In genomic region chr1:35706336-35706735, GRCm38 (mm10) we compare ENCODE assay signal across 21 mouse cellular contexts.
DNase-seq lines count a peak whose midpoint lies in the region; ATAC-seq and TF ChIP-seq lines count a peak whose summit lies in the region.
"Had no signal": no experiment of that assay in that cellular context is flagged by ENCODE, and none has a peak within 500 bp of the region (broad histone marks: within the 10 kb centered on the region; RNA-seq: fewer than 3 reads in every experiment).

No protein-coding gene starts in this region.

- no peaks in the 10 kb centered on the region for H3K27me3 ChIP-seq in forebrain, embryonic 11.5 days (ENCODE audit: control insufficient read depth, insufficient read depth, low read length)
- H3K27me3 ChIP-seq in forebrain, postnatal 0 days (ENCODE audit: insufficient read depth, low read length): no peaks in the 10 kb centered on the region
- no peaks in the 10 kb centered on the region for H3K27me3 ChIP-seq in heart, embryonic 11.5 days (ENCODE audit: control insufficient read depth, insufficient read depth, low read length)
- no peaks in the 10 kb centered on the region for H3K27me3 ChIP-seq in heart, embryonic 10.5 days (ENCODE audit: insufficient read depth, poor library complexity, severe bottlenecking)
- no peaks in the 10 kb centered on the region for H3K27me3 ChIP-seq in heart, adult 2 months (ENCODE audit: control insufficient read depth, insufficient read depth, low read length)
- H3K27me3 ChIP-seq: CH12.LX, Patski had no signal

- ATAC-seq in forebrain, embryonic 11.5 days (replicated peaks; ENCODE audit: low FRiP score): no peak
- ATAC-seq in forebrain, postnatal 0 days: no peak
- no peak for ATAC-seq in heart, embryonic 11.5 days (replicated peaks; ENCODE audit: insufficient number of reproducible peaks, low FRiP score, low TSS enrichment)
- ATAC-seq: activated CD4-positive, CD25-positive, alpha-beta regulatory T cell, adult 4 months; CD4-positive, CD25-positive, alpha-beta regulatory T cell, adult 4 months; Patski had no signal

- TF ChIP-seq EP300 in heart, adult 2 months (IDR thresholded peaks at IDR 0.05; ENCODE audit: insufficient read depth, low read depth, low read length): no peak

- H3K9ac ChIP-seq in forebrain, embryonic 11.5 days (ENCODE audit: low read length): no peak overlapping the region
- no peak overlapping the region for H3K9ac ChIP-seq in forebrain, postnatal 0 days
- no peak overlapping the region for H3K9ac ChIP-seq in heart, embryonic 11.5 days (ENCODE audit: low read depth, low read length)
- H3K9ac ChIP-seq in heart, adult 2 months (ENCODE audit: low read depth, low read length): no peak overlapping the region

- no peak overlapping the region for H3K4me2 ChIP-seq in forebrain, embryonic 11.5 days (ENCODE audit: low read depth, low read length, severe bottlenecking)
- H3K4me2 ChIP-seq in forebrain, postnatal 0 days (ENCODE audit: low read depth): no peak overlapping the region
- H3K4me2 ChIP-seq in heart, embryonic 11.5 days: no peak overlapping the region

- no peaks in the 10 kb centered on the region for H3K9me3 ChIP-seq in forebrain, embryonic 11.5 days (ENCODE audit: control insufficient read depth, low read length)
- no peaks in the 10 kb centered on the region for H3K9me3 ChIP-seq in forebrain, postnatal 0 days (ENCODE audit: low read length)
- H3K9me3 ChIP-seq in heart, embryonic 11.5 days (replicated peaks; ENCODE audit: control insufficient read depth, low read length): no peaks in the 10 kb centered on the region
- no peaks in the 10 kb centered on the region for H3K9me3 ChIP-seq in heart, embryonic 10.5 days

- 77% methylated on average over 6 of the region's 6 CpGs for WGBS in forebrain, embryonic 11.5 days
- 90% methylated on average over 6 of the region's 6 CpGs for WGBS in forebrain, postnatal 0 days
- WGBS in heart, embryonic 11.5 days (ENCODE audit: insufficient replicate concordance): 75% methylated on average over 6 of the region's 6 CpGs
- WGBS in heart, embryonic 10.5 days: 76% methylated on average over 6 of the region's 6 CpGs
- 62% methylated on average over 6 of the region's 6 CpGs for WGBS in heart, adult 2 months

- no peaks in the 10 kb centered on the region for H3K36me3 ChIP-seq in forebrain, embryonic 11.5 days (ENCODE audit: control insufficient read depth, insufficient read depth, low read length)
- H3K36me3 ChIP-seq in forebrain, postnatal 0 days (ENCODE audit: insufficient read depth): no peaks in the 10 kb centered on the region
- H3K36me3 ChIP-seq in heart, embryonic 11.5 days (ENCODE audit: control insufficient read depth, insufficient read depth, low read length): no peaks in the 10 kb centered on the region
- no peaks in the 10 kb centered on the region for H3K36me3 ChIP-seq in heart, embryonic 10.5 days
- no peaks in the 10 kb centered on the region for H3K36me3 ChIP-seq in heart, adult 2 months (ENCODE audit: control insufficient read depth, insufficient read depth, low read length)
- H3K36me3 ChIP-seq: G1E had no signal

- no peak for TF ChIP-seq POLR2A in heart, adult 2 months (IDR thresholded peaks at IDR 0.05; ENCODE audit: insufficient read depth, low read depth, low read length)

- no peak overlapping the region for H3K4me3 ChIP-seq in forebrain, embryonic 11.5 days (ENCODE audit: low read depth, low read length)
- H3K4me3 ChIP-seq in forebrain, postnatal 0 days (ENCODE audit: low read depth, low read length): no peak overlapping the region
- H3K4me3 ChIP-seq in heart, embryonic 11.5 days (ENCODE audit: low read depth, low read length): no peak overlapping the region
- H3K4me3 ChIP-seq in heart, embryonic 10.5 days: no peak overlapping the region
- no peak overlapping the region for H3K4me3 ChIP-seq in heart, adult 2 months

- H3K27ac ChIP-seq in forebrain, embryonic 11.5 days (ENCODE audit: low read depth, low read length): no peak overlapping the region
- H3K27ac ChIP-seq in forebrain, postnatal 0 days (ENCODE audit: low read depth, low read length): no peak overlapping the region
- no peak overlapping the region for H3K27ac ChIP-seq in heart, embryonic 11.5 days (ENCODE audit: low read depth, low read length)
- H3K27ac ChIP-seq in heart, embryonic 10.5 days: no peak overlapping the region
- H3K27ac ChIP-seq in heart, adult 2 months: no peak overlapping the region

- H3K79me2 ChIP-seq in heart, adult 2 months (replicated peaks; ENCODE audit: control insufficient read depth, insufficient read depth, low read length): no peaks in the 10 kb centered on the region

- intact Hi-C loops in heart, adult 2 months (cut with DNase I): no loop called here

- DNase-seq in forebrain, embryonic 11.5 days (ENCODE audit: low spot score): peak; percentile 20
- no peak for DNase-seq in forebrain, postnatal 0 days
- peak; percentile 82 for DNase-seq in heart, adult 11 months
- DNase-seq in heart, embryonic 10.5 days (ENCODE audit: low spot score): peak; percentile 66
- DNase-seq in heart, adult 2 months: no peak
- DNase-seq: adrenal gland, adult 2 months; adrenal gland, adult 8-10 months; adrenal gland, postnatal 10 days; adrenal gland, postnatal 14 days; adrenal gland, postnatal 25 days; adrenal gland, postnatal 36 days; B cell, adult 2 months; cerebellum, adult 11 months; cerebellum, adult 11-12 months; cerebellum, adult 18-20 months had no signal

- H3K4me1 ChIP-seq in forebrain, embryonic 11.5 days (replicated peaks; ENCODE audit: control insufficient read depth, insufficient read depth, low read length): no peaks in the 10 kb centered on the region
- H3K4me1 ChIP-seq in forebrain, postnatal 0 days (ENCODE audit: insufficient read depth): no peaks in the 10 kb centered on the region
- H3K4me1 ChIP-seq in heart, embryonic 11.5 days (ENCODE audit: control insufficient read depth, insufficient read depth, low read length): no peaks in the 10 kb centered on the region
- H3K4me1 ChIP-seq in heart, embryonic 10.5 days: no peaks in the 10 kb centered on the region
- H3K4me1 ChIP-seq in heart, adult 2 months (ENCODE audit: control insufficient read depth, insufficient read depth, low read length): no peaks in the 10 kb centered on the region

- TF ChIP-seq CTCF in forebrain, postnatal 0 days (IDR thresholded peaks at IDR 0.05; ENCODE audit: low read depth): no peak
- TF ChIP-seq CTCF in heart, adult 2 months (IDR thresholded peaks at IDR 0.05): no peak

Comparison
In these comparisons a context has a peak if more than half of its experiments do, and no peak if none do; other contexts are left out.
1. DNase-seq: peak in forebrain, embryonic 11.5 days (single experiment), heart, adult 11 months (single experiment) and heart, embryonic 10.5 days (single experiment); none in forebrain, postnatal 0 days (single experiment) and heart, adult 2 months (0 of 2).